Mouse (Mus musculus) bone marrow macrophage, adult 2 months (primary cell): Measurements from ENCODE around the gene Emx1.

Experiments used
- CTCF ChIP-seq: IDR thresholded peaks from 2 replicates; pipeline ENCODE4 v1.5.1; 2012; ENCODE audit warnings: low read depth, mild to moderate bottlenecking, low read length, moderate library complexity
- POLR2A ChIP-seq: IDR thresholded peaks from 2 replicates; pipeline ENCODE4 v1.6.1; 2012; ENCODE audit warnings: mild to moderate bottlenecking, low read depth, low read length, borderline replicate concordance

GRCm38 (mm10) chr6:85239044-85239489 lies 51.8 kb downstream of the Emx1 start:
- TF ChIP-seq CTCF (peak; percentile 100), POLR2A (no peak)
